Mouse (Mus musculus): ENCODE data around the gene Lsm5.

Lsm5 gene

DNA sequence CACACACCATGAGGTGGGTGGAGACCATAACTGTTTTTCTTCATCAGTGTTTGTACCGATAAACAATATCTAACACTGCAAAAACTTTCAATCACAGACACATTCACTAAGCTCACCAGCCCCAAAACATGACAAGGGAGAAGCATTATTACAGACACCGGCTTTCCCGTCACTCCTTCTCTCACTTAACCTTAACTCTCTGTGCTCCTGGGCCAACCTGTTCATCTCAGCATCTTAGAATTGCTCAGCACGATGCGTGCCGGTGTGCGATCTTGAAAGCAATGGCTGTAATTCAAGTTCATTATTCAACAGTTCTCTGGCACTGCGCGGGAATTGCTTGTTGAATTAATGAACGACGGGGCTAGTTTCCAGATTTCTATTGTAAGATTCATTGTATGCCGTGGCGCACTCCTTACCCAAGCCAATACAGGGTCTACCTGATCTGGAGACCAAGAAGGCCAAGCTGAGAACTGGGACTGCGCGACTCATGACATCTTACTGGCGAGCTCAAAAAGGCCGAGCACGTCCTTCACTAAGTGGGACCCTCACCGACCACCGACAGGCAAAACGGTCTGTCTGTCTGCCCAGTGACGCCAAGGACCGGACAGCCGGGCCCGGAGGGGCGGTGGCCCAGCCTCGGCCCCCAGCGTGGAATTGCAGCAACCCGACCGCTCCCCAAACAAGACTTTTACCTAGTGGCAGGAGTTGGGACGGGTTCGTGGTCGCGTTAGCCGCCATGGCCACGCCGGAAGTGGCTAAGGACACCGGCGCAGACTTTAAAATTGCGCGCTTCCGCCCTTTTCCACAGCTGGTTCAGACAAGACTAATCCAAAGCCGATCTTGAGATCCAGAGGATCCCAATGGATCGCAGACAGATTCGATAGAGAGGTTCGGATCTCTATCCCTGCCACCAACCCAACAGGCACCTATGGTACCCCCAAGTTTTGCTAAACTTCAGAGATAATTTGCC is at the start of gene Lsm5:
Gene Lsm5 (minus strand): TSS at position 780 of the 970 bp plus-strand sequence.
- peak; percentile 47 for DNase-seq (ENCODE audit: extremely low read depth, low read depth, low spot score)

DNA sequence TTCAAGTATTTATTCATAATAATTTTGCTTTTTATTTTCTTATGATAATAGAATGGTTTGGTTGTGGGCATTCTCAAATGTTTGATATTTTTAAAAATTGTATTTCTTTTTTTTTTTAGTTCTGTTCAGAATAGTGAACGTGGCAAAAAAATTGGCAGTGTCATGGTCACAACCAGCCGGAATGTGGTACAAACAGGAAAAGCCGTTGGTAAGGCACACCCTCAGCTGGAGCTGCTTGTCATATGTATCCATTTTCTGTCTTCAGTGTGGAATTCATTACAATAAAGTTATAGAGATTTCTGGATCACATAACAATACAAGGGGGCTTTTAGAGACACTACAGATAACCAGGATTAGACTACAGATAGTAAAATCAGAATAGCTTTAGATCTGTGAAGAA is 49.2 kb upstream of the Lsm5 start:
- DNase-seq (ENCODE audit: extremely low read depth, low read depth, low spot score): no peak

DNA sequence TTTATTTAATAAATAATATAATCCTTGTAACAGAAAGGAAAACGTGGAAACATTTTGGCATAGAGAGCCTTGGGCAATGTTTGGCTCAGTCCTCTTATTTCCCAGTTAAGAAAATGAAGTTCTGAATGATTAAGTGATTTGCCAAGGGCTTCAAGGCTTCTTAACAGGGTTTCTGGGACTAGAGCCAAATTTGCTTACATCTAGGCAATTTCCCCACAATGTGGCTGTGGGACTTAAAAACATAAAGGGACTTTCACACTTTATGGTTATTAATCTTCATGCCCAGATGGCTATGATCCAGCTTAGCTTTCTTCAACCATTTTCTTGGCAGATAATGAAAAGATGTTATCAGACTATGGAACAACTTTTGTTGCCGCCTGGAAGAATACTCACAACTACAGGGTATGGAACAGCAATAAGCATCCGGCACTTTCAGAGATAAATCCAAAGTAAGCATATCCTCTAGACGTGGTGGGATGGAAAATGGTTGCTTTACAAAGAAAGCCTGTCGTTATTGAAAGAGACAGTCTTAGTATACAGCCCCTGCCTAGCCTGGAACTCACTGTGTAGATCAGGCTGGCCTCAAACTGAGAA is 41.5 kb upstream of the Lsm5 start:
- peak; percentile 99 for DNase-seq (ENCODE audit: extremely low read depth, low read depth, low spot score)

DNA sequence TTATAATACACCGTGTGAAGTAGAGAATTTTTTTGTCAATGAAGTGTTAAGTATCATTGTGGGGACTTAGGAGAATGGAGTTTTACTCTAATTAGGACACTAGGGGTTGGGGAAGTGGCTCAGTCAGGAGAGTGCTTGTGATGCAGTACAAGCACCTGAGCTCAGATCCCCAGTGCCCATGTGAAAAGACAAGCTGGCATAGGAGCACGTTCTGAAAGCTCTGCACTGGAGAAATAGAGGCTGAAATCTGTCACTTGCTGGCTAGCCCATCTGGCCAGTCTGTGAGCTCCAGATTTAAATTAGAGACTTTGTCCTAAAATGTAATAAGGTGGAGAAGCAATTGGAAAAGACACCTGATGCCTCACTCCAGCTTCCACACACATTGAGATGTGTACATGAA is 28.0 kb upstream of the Lsm5 start:
- no peak for DNase-seq (ENCODE audit: extremely low read depth, low read depth, low spot score)

DNA sequence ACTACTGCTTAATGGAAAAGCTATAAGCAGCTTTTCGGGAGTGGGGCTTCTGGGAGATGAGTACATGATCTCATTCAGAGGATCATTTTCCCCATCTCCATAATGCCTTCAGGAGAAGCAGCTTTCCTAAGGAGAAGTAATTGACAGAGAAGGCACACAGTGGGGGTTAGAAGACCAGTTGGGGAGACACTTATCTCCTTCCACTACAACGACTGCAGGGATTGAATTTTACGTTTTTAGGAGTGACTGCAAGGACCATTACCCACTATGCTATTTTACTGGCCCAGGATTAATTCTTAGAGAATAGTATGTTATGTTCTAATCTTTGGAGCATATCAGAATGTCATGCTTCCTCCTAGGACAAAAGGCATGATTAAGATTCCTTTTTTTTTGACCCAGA is 16.4 kb upstream of the Lsm5 start:
- no peak for DNase-seq (ENCODE audit: extremely low read depth, low read depth, low spot score)

DNA sequence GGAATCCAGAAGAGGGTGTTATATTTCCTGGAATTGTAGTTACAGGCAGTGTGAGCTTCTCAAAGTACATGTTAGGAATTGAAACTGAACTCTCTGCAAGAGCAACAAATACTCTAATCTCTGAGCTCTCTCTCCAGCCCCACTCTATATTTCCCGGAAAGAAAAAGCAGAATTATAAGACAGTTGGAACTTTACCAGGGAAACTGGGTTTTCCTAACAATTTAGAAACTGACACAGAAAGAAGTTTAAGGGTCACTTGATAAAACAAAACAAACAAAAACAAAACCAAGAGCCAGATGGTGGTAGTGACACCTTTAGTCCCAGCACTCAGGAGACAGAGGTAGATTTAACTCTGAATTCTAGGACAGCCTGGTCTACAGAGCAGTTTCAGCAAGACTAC is 14.6 kb upstream of the Lsm5 start:
- DNase-seq (ENCODE audit: extremely low read depth, low read depth, low spot score): no peak

DNA sequence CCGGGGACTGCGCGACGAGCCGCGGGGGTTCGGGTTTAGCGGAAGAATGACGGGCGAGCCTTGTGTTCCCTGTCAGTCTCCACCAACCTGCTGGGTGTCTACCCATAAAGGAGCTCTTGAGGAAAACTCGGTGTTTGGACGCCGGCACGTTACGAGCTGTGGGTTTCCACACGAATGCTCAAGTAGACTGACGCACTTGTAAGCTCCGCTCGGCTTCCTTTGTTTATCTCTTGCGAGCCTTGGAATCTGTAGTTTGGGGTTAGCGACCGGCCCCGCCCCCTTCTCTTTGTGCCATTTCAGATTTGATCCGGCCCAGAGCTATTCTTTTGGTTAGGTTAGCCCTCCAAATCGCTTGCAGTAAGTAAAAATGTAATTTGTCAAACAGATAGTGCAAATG is 10.8 kb upstream of the Lsm5 start:
- no peak for DNase-seq (ENCODE audit: extremely low read depth, low read depth, low spot score)

DNA sequence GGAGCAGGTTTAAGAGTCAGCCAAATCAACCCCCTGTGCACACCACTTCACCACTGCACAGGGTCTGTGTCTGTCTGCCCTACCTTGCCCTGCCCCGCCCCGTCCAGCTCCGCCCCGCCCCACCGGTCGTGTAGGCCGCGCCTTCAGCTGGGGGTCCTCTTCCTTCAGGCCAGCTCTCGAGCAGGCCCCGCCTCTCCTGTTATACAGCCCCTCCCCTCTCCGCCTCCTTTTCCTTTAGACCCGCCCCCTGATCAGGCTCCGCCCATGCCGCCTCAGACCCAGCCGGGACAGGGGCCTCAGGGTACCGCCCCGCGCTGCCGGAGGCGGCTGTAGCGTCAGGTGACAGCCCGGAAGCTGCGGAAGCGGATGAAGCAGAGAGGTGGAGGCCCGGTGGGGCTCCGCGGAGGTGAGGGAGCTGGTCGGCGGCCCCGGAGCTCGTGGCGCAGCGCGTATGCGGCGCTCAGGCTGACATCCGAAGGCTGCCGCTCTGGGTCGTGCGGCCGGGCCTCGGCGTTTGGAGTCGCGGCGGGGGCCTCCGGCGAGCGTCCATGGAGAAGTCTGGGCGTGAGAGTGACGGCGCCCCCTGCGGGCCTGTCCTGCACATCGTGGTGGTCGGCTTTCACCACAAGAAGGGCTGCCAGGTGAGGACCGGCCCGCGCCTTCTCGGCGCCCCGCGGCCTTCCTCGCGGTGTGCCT is 10.2 kb upstream of the Lsm5 start, which contains the start of gene Avl9:
Gene Avl9 (plus strand): TSS at position 326 of the 696 bp plus-strand sequence.
- peak; percentile 25 for DNase-seq (ENCODE audit: extremely low read depth, low read depth, low spot score)

DNA sequence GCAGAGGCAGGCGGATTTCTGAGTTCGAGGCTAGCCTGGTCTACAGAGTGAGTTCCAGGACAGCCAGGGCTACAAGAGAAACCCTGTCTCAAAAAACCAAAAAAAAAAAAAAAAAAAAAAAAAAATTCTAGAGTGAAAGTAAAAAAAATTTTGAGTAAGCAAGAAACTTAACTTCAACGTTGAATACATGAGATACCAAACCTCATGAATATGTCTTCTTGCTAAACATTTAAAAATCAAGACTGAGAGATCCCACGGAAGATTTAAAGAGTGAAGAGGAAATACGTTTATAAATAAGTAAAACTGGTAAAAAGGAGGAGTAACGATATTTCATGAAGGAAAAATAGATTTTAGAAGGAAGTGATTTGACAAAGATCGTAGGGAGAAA is 9.7 kb upstream of the Lsm5 start:
- DNase-seq (ENCODE audit: extremely low read depth, low read depth, low spot score): no peak

DNA sequence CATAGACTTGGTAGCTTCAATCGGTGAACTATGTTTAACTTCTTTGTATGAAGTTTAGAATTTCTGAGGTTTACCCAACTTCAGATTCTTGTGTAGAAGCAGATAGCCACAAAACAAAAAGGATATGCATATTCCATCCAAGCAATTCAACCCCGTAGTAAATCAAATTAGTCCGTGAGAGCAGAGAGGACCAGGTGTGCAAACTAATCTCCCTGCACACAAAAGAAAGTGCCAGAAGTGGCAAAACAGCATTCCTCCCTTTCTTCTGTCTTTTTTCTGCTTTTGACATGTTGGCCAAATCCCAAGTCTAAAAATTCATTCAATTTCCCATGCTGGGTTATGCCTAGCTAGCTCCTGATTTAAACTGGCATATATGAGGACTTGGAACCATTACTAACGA is 12.1 kb downstream of the Lsm5 start:
- DNase-seq (ENCODE audit: extremely low read depth, low read depth, low spot score): no peak

DNA sequence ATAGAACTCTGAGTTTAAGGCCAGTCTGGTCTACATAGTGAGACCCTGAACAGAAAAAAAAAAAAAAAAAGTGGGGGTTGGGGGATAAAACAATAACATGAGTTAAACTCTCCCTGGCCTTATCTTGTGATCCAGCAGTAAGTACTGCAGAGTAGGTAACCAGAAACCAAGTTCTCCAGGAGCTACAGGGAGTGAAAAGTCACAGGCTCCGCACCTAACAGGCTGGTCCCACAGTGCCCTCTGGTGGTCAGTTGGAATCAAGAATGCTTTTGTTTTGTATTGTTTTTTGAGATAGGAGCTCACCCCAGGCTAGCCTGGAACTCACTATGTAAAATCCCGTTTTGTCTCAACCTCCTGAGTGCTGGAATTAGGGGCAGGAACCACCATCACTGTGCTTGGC is 13.3 kb downstream of the Lsm5 start:
- DNase-seq (ENCODE audit: extremely low read depth, low read depth, low spot score): no peak

DNA sequence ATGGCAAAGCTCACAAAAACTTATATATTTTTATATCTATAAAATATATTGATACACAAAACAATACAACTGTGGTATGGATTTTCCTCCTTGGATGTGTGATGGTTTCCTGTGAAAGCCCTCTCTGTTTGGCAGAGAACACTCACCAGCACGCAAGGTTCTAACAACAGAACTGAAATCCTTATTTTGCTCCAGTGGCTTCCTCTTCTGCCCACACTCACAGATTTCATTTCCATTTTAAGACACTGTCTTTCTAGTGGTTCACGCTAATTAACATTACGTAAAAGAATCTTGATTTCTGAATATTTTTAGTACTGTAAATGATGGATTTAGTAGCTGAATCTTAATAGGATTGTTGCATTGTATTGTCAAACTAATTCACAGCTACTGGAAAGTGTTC is 16.3 kb downstream of the Lsm5 start:
- DNase-seq (ENCODE audit: extremely low read depth, low read depth, low spot score): no peak

DNA sequence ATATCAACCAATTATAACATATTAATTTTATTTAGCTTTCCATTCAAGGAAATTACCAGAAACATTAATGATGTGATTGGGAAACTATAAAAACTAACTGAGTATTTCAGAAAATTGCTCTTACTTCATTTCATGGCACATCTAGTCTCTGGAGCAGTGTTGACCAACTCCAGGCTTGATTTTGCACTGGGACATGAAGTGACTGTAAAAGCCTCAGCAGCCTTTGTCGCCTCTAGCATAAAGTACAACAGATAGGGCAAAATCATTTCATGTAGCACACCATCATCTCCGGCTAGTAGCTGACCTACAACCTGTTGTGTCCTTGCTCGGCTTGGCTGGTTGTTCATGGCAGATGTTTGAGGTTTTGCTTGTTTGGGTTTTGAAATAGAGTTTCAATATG is 40.1 kb downstream of the Lsm5 start:
- no peak for DNase-seq (ENCODE audit: extremely low read depth, low read depth, low spot score)

DNA sequence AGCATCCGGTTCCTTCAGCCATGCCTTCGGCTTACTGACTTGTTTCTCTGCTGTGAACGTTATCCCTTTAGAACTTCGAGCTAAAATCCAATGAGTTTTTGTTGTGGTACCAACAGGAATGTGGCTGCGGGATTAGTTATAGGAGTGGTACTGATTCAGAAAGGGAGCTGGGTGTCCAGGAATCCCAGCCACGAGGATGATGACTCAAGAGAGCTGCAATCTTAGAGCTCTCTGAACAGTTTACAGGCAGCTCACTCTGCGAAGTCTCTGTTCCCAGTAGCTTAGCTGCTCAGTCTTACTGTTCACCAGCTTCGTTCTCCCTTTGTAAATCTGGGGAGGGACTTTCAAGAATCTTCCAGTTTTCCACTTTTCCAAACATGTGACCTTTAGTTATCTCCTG is 49.1 kb downstream of the Lsm5 start:
- DNase-seq (ENCODE audit: extremely low read depth, low read depth, low spot score): no peak

DNA sequence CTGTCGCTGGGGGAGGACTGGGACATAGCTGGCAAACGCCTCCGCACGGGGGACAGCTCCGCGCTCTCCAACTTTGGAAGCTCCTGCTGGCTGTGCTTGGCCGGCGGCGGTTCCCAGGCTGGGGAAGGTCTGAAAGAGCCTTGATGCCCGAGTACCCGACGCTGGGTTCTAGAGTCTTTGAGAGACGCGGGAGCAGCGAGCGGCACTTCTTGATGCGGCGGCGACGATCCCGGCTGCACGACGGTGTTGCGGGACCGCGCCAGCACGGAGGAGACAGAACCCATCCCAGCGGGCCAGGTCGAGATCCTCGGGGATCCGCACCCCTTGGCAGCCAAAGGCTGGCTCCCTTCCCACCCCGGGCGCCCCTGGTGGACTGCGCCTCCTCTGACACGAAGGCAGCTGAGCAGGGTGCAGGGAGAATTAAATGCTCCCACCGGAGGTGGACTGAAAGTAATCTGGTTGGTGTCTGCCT is 52.4 kb downstream of the Lsm5 start:
- DNase-seq (ENCODE audit: extremely low read depth, low read depth, low spot score): no peak

Data from fat pad, adult 2 months (tissue).